Mouse (Mus musculus) forebrain, embryonic 11.5 days (tissue): Measurements from ENCODE around the gene Gpsm3. TPM values are rescaled to one million over a fixed set of nuclear protein-coding genes. Genes with fewer than 3 reads are reported as not detected.

ENCODE experiments used
- ATAC-seq: fragments of 200-750 bp; cut with Nextera tagmentation; replicated peaks from 2 replicates; pipeline ENCODE4 v1.8.0; 2017; ENCODE audit warnings: moderate TSS enrichment; ENCODE audit not compliant: low FRiP score
- DNase-seq: peaks from one replicate; pipeline ENCODE4 v3.0.0-alpha.2; 2017; ENCODE audit warnings: low spot score
- H3K27ac ChIP-seq: fragments of 300-500 bp; sonication (generic); 2 replicates; pipeline ENCODE4 v1.5.1; 2014; ENCODE audit warnings: low read depth, low read length
- H3K27me3 ChIP-seq: fragments of 300-500 bp; sonication (generic); 2 replicates; pipeline ENCODE4 v1.6.1; 2014; ENCODE audit warnings: mild to moderate bottlenecking, low read length, mixed read lengths; ENCODE audit not compliant: control insufficient read depth, insufficient read depth
- H3K36me3 ChIP-seq: fragments of 300-500 bp; sonication (generic); 2 replicates; pipeline ENCODE4 v1.6.1; 2014; ENCODE audit warnings: mild to moderate bottlenecking, low read length, moderate library complexity, mixed read lengths; ENCODE audit not compliant: control insufficient read depth, insufficient read depth
- H3K4me1 ChIP-seq: fragments of 300-500 bp; sonication (generic); replicated peaks from 2 replicates; pipeline ENCODE4 v1.6.1; 2014; ENCODE audit warnings: low read length, mixed read lengths; ENCODE audit not compliant: control insufficient read depth, insufficient read depth
- H3K4me2 ChIP-seq: fragments of 300-500 bp; sonication (generic); 2 replicates; pipeline ENCODE4 v1.6.1; 2014; ENCODE audit warnings: low read depth, mild to moderate bottlenecking, low read length, moderate library complexity, mixed read lengths; ENCODE audit not compliant: severe bottlenecking
- H3K4me3 ChIP-seq: fragments of 300-500 bp; sonication (generic); 2 replicates; pipeline ENCODE4 v1.5.1; 2014; ENCODE audit warnings: low read depth, low read length
- H3K9ac ChIP-seq: fragments of 300-500 bp; sonication (generic); 2 replicates; pipeline ENCODE4 v1.6.1; 2014; ENCODE audit warnings: low read length
- H3K9me3 ChIP-seq: fragments of 300-500 bp; sonication (generic); 2 replicates; pipeline ENCODE4 v1.6.1; 2016; ENCODE audit warnings: low read length, mixed read lengths; ENCODE audit not compliant: control insufficient read depth
- WGBS: fragments of 180-500 bp; shearing (Covaris S2); extraction: QIAGEN DNeasy Blood & Tissue Kit; methylation state at CpG from one replicate; pipeline ENCODE4 v1.1.7; 2014; 5-methylcytosine and 5-hydroxymethylcytosine counted together
- polyA plus RNA-seq: library from polyadenylated mRNA; unstranded; fragments of >200 nt; fragmentation: Nextera tagmentation; extraction: Ambion mirVana; gene quantifications from 2 replicates; pipeline ENCODE4 v1.2.1, GENCODE M21; 2014

The Gpsm3 gene
- polyA plus RNA-seq, 1 experiment from 2014 or later: 2.6 TPM

DNA sequence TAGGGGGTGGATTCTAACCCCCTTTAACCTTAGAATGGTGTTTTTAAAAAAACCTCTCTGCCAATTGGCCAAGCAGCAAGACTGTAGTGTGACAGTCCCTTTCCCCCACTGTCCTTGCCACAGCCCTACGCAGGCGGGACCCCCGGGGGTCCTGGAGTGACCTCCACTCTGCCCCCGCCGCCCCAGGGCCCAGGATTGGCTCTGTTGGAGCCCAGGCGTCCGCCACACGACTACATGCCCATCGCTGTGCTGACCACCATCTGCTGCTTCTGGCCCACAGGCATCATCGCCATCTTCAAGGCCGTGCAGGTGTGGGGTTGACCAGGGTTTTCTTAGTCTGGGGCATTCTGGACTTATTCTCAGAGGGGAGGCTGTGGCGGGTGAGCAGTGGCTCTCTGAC lies 42.0 kb downstream of the Gpsm3 start:
- Histone ChIP-seq H3K4me3 (peak overlapping the region; percentile 31), H3K4me2 (peak overlapping the region; percentile 72), H3K4me1 (peaks cover 28% of the 10 kb centered on the region), H3K9me3 (no peaks in the 10 kb centered on the region), H3K27ac (no peak overlapping the region), H3K9ac (peak overlapping the region; percentile 48), H3K36me3 (no peaks in the 10 kb centered on the region), H3K27me3 (peaks cover 26% of the 10 kb centered on the region)
- DNase-seq: peak; percentile 59
- ATAC-seq: no peak
- WGBS: 3% methylated on average over 12 of the region's 12 CpGs

- DNase-seq: peak; percentile 76
- H3K36me3 ChIP-seq: no peaks in the 10 kb centered on the region
- H3K4me3 ChIP-seq: peak overlapping the region; percentile 31
- ATAC-seq: no peak
- H3K4me1 ChIP-seq: peaks cover 28% of the 10 kb centered on the region
- H3K4me2 ChIP-seq: peak overlapping the region; percentile 72
- no peaks in the 10 kb centered on the region for H3K9me3 ChIP-seq
- WGBS: under 1% methylated on average over 26 of the region's 26 CpGs
- peak overlapping the region; percentile 48 for H3K9ac ChIP-seq
- no peak overlapping the region for H3K27ac ChIP-seq
- H3K27me3 ChIP-seq: peaks cover 26% of the 10 kb centered on the region
Measured at GRCm38 (mm10) chr17:34632261-34632691, 42.7 kb downstream of the Gpsm3 start.

GRCm38 (mm10) chr17:34635671-34636070 lies 46.1 kb downstream of the Gpsm3 start:
- 71% methylated on average over 2 of the region's 2 CpGs for WGBS
- peaks cover 16% of the 10 kb centered on the region for H3K27me3 ChIP-seq
- no peak overlapping the region for H3K4me2 ChIP-seq
- ATAC-seq (no peak), DNase-seq (no peak)
- H3K4me3 ChIP-seq: no peak overlapping the region
- no peaks in the 10 kb centered on the region for H3K36me3 ChIP-seq
- no peaks in the 10 kb centered on the region for H3K9me3 ChIP-seq
- H3K27ac ChIP-seq: no peak overlapping the region
- H3K9ac ChIP-seq: no peak overlapping the region
- H3K4me1 ChIP-seq: peaks cover 12% of the 10 kb centered on the region

DNA sequence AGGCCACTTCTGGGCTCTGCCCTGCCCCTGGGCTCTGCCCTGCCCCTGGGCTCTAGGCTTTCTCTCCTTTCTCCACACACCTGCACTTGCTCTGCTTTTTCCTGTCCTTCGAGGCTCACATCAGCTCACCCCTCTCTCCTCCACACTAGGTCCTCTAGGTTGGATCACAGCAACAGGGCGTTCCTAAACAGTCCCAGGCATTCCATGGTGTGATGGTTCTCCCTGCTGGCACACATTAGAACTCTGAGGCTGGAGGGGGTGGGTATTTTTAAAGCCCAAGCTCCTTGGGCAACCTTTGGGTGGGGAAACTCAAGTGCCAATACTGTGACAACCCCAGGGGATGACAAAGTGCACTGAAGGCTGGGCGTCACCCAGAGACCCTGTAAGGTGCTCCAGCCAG lies 47.9 kb downstream of the Gpsm3 start:
- Histone ChIP-seq H3K36me3 (no peaks in the 10 kb centered on the region), H3K27me3 (peaks cover 1% of the 10 kb centered on the region), H3K9ac (no peak overlapping the region), H3K4me2 (no peak overlapping the region), H3K4me1 (peaks cover 7% of the 10 kb centered on the region; the same call in 1 of the 2 replicates), H3K27ac (no peak overlapping the region), H3K4me3 (no peak overlapping the region), H3K9me3 (no peaks in the 10 kb centered on the region)
- ATAC-seq (no peak), DNase-seq (no peak)
- 58% methylated on average over 3 of the region's 3 CpGs for WGBS

DNA sequence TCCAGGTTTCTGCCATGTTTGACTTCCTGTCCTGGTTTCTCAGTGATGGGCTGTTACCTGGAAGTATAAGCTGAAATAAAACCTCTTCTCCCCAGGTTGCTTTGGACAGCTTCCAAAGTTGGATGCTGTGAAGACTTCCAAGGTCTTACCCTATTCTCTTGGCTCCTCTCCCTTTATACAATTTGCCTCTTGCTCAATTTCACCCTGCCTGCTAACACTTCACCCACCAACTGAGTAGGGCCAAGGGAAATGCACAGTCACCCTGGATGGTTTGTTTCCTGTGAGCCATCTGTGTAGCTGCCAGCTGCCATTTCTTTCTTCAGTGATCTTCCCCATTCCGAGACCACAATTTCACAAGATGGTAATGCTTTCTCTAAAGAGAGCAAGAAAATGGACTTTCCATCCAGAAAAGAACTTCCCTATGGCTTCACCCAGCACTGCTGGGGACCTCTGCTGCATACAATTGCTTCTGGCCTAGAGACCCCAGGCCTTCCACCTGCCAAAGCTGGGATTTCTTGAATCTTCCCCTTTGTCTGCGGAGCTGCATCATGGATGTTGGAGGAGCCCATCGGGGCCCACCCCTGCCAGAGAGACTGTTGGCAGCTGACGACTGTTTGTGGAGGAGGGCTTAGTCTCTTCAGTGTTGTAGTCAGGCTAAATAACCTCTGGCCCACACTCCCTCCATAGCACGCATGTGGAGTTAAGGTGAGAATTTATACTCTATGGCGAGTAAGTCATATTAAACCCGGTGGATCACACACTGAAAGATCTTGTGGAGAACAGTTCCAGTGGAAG lies 50.1 kb downstream of the Gpsm3 start:
- WGBS: 84% methylated on average over 7 of the region's 7 CpGs
- Histone ChIP-seq H3K36me3 (no peaks in the 10 kb centered on the region), H3K9me3 (no peaks in the 10 kb centered on the region), H3K27me3 (no peaks in the 10 kb centered on the region), H3K27ac (no peak overlapping the region), H3K4me3 (no peak overlapping the region), H3K4me1 (peaks cover 7% of the 10 kb centered on the region; the same call in 1 of the 2 replicates), H3K4me2 (no peak overlapping the region), H3K9ac (no peak overlapping the region)
- DNase-seq: no peak
- ATAC-seq: no peak

DNA sequence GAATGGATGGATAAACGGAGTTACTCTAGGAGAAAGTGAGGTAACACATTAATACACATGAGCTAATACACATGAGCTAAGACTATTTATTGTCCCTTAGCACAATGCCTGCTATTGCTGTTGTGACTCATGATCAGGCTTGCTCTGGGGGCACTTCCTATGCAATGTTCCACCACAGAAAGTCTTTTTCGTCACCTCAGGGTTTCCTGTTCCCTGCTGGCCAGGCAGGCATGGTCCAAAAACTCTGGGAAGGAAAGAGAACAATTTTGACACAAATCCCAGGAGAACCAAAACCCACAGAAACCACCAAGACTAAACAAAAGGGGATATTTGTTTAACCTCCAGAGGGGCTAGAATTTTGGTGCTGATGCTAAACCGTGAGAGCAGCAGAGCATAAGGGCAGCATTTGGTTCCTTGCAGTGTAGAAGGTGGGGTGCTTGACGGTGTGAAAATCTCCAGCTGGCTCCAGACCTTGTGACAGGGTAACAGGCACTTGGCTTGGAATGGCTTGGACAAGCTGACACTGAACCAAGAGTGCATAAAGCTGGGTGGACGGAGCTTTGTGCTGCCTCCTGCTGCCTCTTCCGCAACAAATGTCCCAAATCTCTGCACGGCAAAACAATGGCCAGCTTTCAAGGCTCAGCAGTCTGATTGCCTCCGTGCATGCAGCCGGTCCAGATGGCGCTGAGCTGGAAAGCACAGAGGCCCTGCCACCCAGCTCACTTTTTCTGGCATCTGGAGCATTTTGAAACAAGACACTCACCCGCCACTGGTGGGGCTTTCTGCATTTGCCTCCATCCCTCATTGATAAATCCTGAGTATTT lies 51.4 kb downstream of the Gpsm3 start:
- WGBS: 14% methylated on average over 11 of the region's 11 CpGs
- Histone ChIP-seq H3K4me1 (peaks cover 10% of the 10 kb centered on the region), H3K9me3 (no peaks in the 10 kb centered on the region), H3K4me3 (no peak overlapping the region), H3K9ac (peak overlapping the region; percentile 45), H3K36me3 (no peaks in the 10 kb centered on the region), H3K27me3 (no peaks in the 10 kb centered on the region), H3K4me2 (no peak overlapping the region), H3K27ac (peak overlapping the region; percentile 48)
- DNase-seq (no peak), ATAC-seq (0 out of 2 replicates have a peak, but pooled peaks have one; percentile 10)

Other genes starting within 250 kb of the Gpsm3 start
- gene Btnl2, start 235.0 kb upstream of the Gpsm3 start, polyA plus RNA-seq: not detected in 2 replicates
- not detected in 2 replicates for gene Btnl1, start 212.7 kb upstream of the Gpsm3 start, polyA plus RNA-seq
- 1.5 and 2.1 TPM in 2 replicates for gene BC051142, start 191.0 kb upstream of the Gpsm3 start, polyA plus RNA-seq
- not detected in 2 replicates for gene Btnl4, start 112.5 kb upstream of the Gpsm3 start, polyA plus RNA-seq
- not detected in 2 replicates for gene Btnl6, start 72.5 kb upstream of the Gpsm3 start, polyA plus RNA-seq
- 5.9 and 8.7 TPM in 2 replicates for gene Notch4, start 25.5 kb upstream of the Gpsm3 start, polyA plus RNA-seq
- 17.8 and 17.9 TPM in 2 replicates for gene Pbx2, start 1.5 kb downstream of the Gpsm3 start, polyA plus RNA-seq
- 2.4 and 4.0 TPM in 2 replicates for gene Ager, start 8.1 kb downstream of the Gpsm3 start, polyA plus RNA-seq
- gene Rnf5, start 13.9 kb downstream of the Gpsm3 start, polyA plus RNA-seq: 158 and 169 TPM in 2 replicates
- 93.4 and 101 TPM in 2 replicates for gene Agpat1, start 14.5 kb downstream of the Gpsm3 start, polyA plus RNA-seq
- 1.6 and 2.3 TPM in 2 replicates for gene Egfl8, start 26.2 kb downstream of the Gpsm3 start, polyA plus RNA-seq
- gene Ppt2, start 38.7 kb downstream of the Gpsm3 start, polyA plus RNA-seq: 26.4 and 29.0 TPM in 2 replicates
- 2.4 and 2.7 TPM in 2 replicates for gene Prrt1, start 39.7 kb downstream of the Gpsm3 start, polyA plus RNA-seq
- gene Fkbpl, start 55.0 kb downstream of the Gpsm3 start, polyA plus RNA-seq: 14.5 and 18.2 TPM in 2 replicates
- 79.5 and 82.9 TPM in 2 replicates for gene Atf6b, start 57.3 kb downstream of the Gpsm3 start, polyA plus RNA-seq
- 0.03 TPM in 1 of 2 replicates, not detected in the other for gene Tnxb, start 80.7 kb downstream of the Gpsm3 start, polyA plus RNA-seq
- gene C4b, start 154.1 kb downstream of the Gpsm3 start, polyA plus RNA-seq: 0.05 TPM in 1 of 2 replicates, not detected in the other
- gene Cyp21a1, start 214.8 kb downstream of the Gpsm3 start, polyA plus RNA-seq: not detected in 2 replicates
- 26.3 and 28.3 TPM in 2 replicates for gene Stk19, start 247.1 kb downstream of the Gpsm3 start, polyA plus RNA-seq
- 78.5 and 84.9 TPM in 2 replicates for gene Dxo, start 247.2 kb downstream of the Gpsm3 start, polyA plus RNA-seq